Mouse (Mus musculus): ENCODE data around the gene Aip. TPM values are rescaled to one million over a fixed set of nuclear protein-coding genes. Genes with fewer than 3 reads are reported as not detected.
A peak's percentile ranks its signal among the peaks of the same experiment; 100 is the strongest.
"Not testable (repeated sequence)": the region's sequence is repeated elsewhere in the genome, so short reads cannot be mapped to it uniquely, and the experiment has no call there.

Gene Aip
- total RNA-seq, 1 experiment from 2014 or later: 20.6 TPM

DNA sequence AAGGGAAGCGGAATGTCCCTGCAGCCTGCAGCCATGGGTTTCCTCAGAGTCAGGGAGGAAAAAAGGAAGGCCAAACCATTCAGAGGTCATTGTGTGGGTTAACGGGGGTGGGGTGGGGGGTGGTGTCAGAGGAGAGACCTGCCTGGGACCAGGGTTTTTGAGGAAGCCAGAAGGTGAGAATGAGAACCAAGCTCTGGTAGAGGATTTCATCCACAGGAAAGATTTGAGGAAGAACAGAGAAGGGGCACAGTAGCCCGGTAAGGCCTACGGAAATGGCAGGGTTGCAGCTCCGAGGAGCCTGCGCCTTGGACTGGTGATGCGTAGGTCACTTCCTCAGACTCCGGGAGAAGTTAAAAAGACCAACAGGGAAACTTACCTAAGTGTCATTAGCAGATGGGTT, 54.9 kb downstream of the Aip start:
- peak; percentile 69 for ATAC-seq (replicated peaks; ENCODE audit: low read depth, poor library complexity, severe bottlenecking)

DNA sequence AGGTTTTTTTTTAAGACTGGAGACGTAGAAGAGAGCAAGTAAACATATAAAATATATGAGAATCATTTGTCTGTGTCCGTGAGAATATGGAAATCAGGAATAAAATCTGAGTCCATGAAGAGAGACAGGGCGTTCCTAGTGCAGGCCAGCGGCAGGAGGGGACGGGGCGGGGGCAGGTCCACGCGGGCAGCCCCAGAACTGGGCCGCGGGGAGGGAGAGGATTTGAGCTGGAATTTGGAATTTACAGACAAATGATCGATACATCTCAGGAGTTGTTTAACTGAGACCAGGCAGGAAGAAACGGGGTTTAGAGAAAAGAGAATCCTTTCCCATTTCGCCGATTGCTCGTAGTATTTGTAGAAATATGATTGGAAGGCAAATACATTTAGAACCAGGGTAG, 55.3 kb downstream of the Aip start:
- ATAC-seq (replicated peaks; ENCODE audit: low read depth, poor library complexity, severe bottlenecking): no peak

DNA sequence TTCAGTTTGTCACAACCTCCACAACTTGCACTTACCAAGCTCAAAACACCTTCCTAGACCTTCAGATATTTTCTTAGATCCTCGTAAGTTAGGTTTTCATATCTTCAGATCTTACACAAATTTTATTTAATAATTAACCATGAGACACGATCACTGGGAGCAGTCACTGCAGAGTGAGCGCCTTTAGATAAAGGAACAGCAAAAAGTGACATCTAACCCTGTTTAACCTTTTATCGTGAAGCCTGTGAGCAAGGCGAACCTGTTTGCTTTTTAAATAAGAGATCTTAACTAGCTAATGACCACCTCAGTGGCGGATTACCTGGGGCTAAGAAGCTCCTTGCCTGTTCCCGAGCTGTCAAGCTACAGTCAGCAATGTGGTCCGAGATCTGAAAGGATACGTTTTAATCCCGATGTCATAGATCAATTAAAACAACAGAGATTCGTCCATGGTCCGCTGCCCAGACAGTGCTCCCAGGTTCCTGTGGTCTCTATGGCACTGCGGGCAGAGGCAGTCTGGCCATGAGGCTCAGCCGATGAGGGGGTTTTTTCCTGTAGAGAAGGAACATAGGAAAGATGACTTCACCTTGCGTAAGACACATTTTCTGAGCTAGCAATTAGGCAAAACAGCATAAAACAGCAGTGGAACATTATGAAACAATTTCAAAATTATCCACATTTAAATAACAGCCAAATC, 56.8 kb downstream of the Aip start:
- ATAC-seq (replicated peaks; ENCODE audit: low read depth, poor library complexity, severe bottlenecking): no peak

DNA sequence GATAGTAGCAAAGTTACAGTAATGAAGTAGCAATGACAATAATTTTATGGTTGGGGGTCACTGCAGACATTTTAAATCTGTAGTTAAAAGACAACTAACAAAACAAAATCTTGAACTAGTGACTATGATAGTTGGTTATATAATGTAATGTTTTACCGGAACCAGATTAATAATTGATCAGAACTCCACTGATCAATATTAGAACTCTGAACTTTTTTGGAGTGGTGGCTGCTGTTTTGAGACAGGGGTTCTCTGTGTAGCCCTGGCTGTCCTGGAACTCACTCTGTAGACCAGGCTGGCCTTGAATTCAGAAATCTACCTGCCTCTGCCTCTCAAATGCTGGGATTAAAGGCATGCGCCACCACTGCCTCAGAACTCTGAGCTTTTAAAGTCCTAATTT, 57.4 kb downstream of the Aip start:
- ATAC-seq (replicated peaks; ENCODE audit: low read depth, poor library complexity, severe bottlenecking): not testable (repeated sequence)

DNA sequence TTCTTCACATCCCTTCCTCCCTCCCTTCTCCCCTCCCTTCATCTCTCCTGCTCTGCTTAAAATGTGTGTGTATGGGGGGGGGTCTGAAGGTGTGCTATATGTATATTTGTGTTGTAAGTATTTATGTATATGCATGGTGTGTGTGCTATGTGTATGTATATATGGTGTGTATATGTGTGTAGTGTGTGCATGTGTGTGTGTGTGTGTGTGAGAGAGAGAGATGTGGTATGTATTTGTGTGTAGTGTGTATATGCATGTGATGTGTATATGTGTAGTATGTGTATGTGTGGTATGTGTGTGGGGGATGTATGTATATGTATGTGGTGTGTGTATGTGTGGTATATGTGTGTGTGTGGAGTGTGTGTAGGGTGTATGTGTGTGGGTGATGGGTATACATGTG, 58.8 kb downstream of the Aip start:
- no peak for ATAC-seq (replicated peaks; ENCODE audit: low read depth, poor library complexity, severe bottlenecking)

DNA sequence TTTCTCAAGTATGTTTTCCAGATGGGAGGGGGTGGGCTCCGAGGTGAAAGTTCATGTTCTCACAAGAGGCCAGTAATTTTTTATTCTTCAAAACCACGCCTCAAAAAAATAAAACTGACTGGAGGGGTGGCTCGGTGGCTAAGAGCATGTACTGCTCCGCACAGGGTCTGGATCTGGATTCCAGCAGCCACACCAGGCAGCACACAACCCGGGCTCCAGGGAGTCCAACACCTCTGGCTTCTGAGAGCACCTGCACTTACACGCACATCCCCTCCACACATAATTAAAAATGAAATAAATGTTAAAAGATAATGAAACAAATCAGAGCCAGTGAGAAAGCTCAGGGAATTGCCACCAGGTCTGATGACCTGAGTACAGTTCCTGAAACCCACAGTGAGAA, 59.4 kb downstream of the Aip start:
- no peak for ATAC-seq (replicated peaks; ENCODE audit: low read depth, poor library complexity, severe bottlenecking)

DNA sequence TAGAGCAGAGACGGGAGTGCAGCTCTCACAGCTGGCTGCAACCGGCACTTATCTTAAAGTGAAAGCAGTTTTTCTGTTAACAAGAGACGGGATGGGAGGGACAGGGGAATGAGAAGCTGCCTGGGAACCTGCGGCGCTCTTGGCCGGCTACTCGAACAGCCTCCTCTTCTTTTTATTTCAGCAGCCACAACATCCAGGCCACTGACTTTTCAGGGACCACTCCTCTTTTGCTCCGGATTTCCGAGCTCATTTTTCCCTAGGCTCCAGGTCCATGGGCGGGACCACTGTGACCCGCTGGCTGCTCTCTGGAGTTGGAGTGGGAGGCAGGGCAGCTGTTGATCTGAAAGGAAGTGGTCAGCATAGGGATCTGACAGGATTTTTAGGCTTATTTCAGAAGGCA, 61.2 kb downstream of the Aip start:
- ATAC-seq (replicated peaks; ENCODE audit: low read depth, poor library complexity, severe bottlenecking): not testable (repeated sequence)

Other genes starting within 250 kb of the Aip start
- gene Tcirg1, start 218.7 kb downstream of the Aip start, total RNA-seq (2017): 37.0 and 49.2 TPM in 2 replicates
- 79.4 and 83.5 TPM in 2 replicates for gene Ndufs8, start 213.1 kb downstream of the Aip start, total RNA-seq (2017)
- 1.6 and 3.2 TPM in 2 replicates for gene Aldh3b1, start 196.1 kb downstream of the Aip start, total RNA-seq (2017)
- 83.0 and 99.7 TPM in 2 replicates for gene Unc93b1, start 190.7 kb downstream of the Aip start, total RNA-seq (2017)
- 0.41 TPM in 1 of 2 replicates, not detected in the other for gene Aldh3b3, start 167.2 kb downstream of the Aip start, total RNA-seq (2017)
- 0.59 TPM in 1 of 2 replicates, not detected in the other for gene Aldh3b2, start 153.5 kb downstream of the Aip start, total RNA-seq (2017)
- 2.1 and 5.4 TPM in 2 replicates for gene Acy3, start 139.3 kb downstream of the Aip start, total RNA-seq (2017)
- gene Tbx10, start 133.1 kb downstream of the Aip start, total RNA-seq (2017): not detected in 2 replicates
- 7.9 and 22.1 TPM in 2 replicates for gene Nudt8, start 125.3 kb downstream of the Aip start, total RNA-seq (2017)
- 0.10 and 1.4 TPM in 2 replicates for gene Gm49405, start 125.2 kb downstream of the Aip start, total RNA-seq (2017)
- 0.41 and 3.6 TPM in 2 replicates for gene Doc2g, start 122.5 kb downstream of the Aip start, total RNA-seq (2017)
- 199 and 200 TPM in 2 replicates for gene Ndufv1, start 113.1 kb downstream of the Aip start, total RNA-seq (2017)
- 82.5 and 95.6 TPM in 2 replicates for gene Gstp1, start 87.9 kb downstream of the Aip start, total RNA-seq (2017)
- 0.69 and 8.6 TPM in 2 replicates for gene Gstp2, start 79.8 kb downstream of the Aip start, total RNA-seq (2017)
- gene Gstp3, start 66.3 kb downstream of the Aip start, total RNA-seq (2017): 8.7 and 10.7 TPM in 2 replicates
- gene Cabp2, start 44.3 kb downstream of the Aip start, total RNA-seq (2017): not detected in 2 replicates
- gene Cdk2ap2, start 28.7 kb downstream of the Aip start, total RNA-seq (2017): 20.3 and 22.3 TPM in 2 replicates
- gene Pitpnm1, start 25.9 kb downstream of the Aip start, total RNA-seq (2017): 8.6 and 9.0 TPM in 2 replicates
- gene Gpr152, start 13.9 kb upstream of the Aip start, total RNA-seq (2017): not detected in 2 replicates
- not detected in 2 replicates for gene Cabp4, start 18.2 kb upstream of the Aip start, total RNA-seq (2017)
- gene Coro1b, start 22.8 kb upstream of the Aip start, total RNA-seq (2017): 90.1 and 104 TPM in 2 replicates
- gene Ptprcap, start 27.7 kb upstream of the Aip start, total RNA-seq (2017): 140 and 184 TPM in 2 replicates
- gene Rps6kb2, start 37.5 kb upstream of the Aip start, total RNA-seq (2017): 15.9 and 16.4 TPM in 2 replicates
- 3.4 and 3.5 TPM in 2 replicates for gene Carns1, start 49.6 kb upstream of the Aip start, total RNA-seq (2017)
- 25.8 and 34.7 TPM in 2 replicates for gene Tbc1d10c, start 65.4 kb upstream of the Aip start, total RNA-seq (2017)
- gene Ppp1ca, start 66.2 kb upstream of the Aip start, total RNA-seq (2017): 450 and 486 TPM in 2 replicates
- gene Rad9a, start 75.8 kb upstream of the Aip start, total RNA-seq (2017): 10.7 and 20.5 TPM in 2 replicates
- 2.0 and 5.0 TPM in 2 replicates for gene Clcf1, start 88.4 kb upstream of the Aip start, total RNA-seq (2017)
- gene AC109138.7, start 88.5 kb upstream of the Aip start, total RNA-seq (2017): not detected in 2 replicates
- 64.3 and 74.0 TPM in 2 replicates for gene Pold4, start 106.0 kb upstream of the Aip start, total RNA-seq (2017)
- 13.6 and 22.7 TPM in 2 replicates for gene Ssh3, start 143.3 kb upstream of the Aip start, total RNA-seq (2017)
- gene Ankrd13d, start 157.3 kb upstream of the Aip start, total RNA-seq (2017): 0.58 and 3.7 TPM in 2 replicates
- 186 and 204 TPM in 2 replicates for gene Grk2, start 180.4 kb upstream of the Aip start, total RNA-seq (2017)